Mouse (Mus musculus) left cerebral cortex, adult 8-10 months (tissue): ENCODE measurements around the gene Abhd18. TPM values are rescaled to one million over a fixed set of nuclear protein-coding genes. Genes with fewer than 3 reads are reported as not detected.
A peak's percentile ranks its signal among the peaks of the same experiment; 100 is the strongest.

Experiments used
- DNase-seq, 2 experiments: peaks; one replicate each; pipeline ENCODE4 v3.0.0; 2022; ENCODE audit warnings: low spot score in 2 of 2
- total RNA-seq, 4 experiments: library from RNA; stranded (reverse); gene quantifications; 2 replicates each; pipeline ENCODE4 v1.2.4; 2022

Gene Abhd18
- total RNA-seq, 4 experiments from 2014 or later = 12.4 to 15.1 (median 13.3) TPM

GRCm38 (mm10) chr3:40949903-40950600 is 103.3 kb downstream of the Abhd18 start:
- DNase-seq = peak in 1 of 2 experiments; percentile 32

DNA sequence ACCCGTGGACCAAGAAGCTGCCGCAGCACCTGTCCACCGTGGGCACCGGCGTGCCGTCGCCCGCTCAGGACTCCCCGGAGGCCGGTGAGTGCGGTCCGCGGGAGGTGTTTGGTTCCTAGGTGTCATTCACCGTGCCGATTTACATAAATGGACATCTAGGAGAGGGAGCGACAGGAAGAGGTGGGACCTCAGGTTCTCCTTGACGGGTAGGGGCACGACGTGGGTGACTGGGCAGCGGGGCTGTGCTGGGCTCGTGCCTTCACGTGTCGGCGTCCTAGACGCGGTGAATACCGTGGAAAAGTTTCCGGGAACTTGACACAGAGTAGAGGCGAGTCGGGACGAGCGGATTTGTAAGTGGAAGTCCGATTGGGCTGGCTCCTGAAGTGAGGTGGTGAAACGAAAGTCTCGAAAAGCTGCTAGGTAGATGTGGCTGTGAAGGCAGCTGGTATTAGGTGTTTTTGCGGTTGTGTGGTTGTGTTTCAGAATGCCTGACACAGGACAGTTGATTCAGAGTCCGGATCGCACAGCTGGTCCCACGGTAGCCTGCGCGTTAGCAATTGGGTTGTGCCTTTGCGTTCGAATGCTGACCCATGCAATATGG is 103.9 kb downstream of the Abhd18 start:
- peak; percentile 19 to 28 for DNase-seq

DNA sequence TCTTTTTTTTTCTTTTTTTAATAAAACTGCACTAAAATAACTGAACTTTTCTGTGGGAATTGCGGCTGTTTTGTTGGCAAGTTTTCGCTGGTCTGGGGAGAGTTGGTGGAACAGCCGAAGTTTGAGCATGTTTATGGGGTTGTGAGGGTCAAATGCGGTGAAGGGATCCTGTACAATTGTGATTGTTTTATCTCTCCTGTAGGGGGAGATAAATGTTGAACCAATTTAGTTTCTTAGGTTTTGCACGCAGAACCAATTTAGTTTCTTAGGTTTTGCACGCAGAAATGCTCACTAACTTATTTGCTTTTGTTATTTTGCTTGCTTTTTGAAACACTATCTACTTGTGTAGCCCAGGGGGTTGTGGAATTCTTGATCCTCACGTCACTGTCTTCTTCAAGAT is 104.6 kb downstream of the Abhd18 start:
- DNase-seq = no peak

DNA sequence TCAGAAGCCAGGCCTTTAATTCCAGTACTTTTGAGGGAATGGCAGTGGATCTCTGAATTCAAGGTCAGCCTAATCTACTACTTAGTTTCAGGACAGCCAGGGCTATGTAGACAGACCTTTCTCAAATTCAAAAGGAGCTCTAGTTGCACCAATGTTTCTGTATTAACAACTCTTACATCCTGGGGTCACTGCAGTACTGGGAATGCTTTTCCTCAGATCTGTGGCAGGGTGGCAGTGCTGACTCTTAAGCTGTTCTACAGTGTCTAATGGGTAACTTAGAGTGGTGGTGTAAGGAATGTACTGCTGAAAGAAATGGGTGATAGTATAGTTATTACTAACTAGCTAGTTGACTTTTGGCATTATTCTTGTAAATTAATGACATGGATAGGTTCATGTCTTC is 105.8 kb downstream of the Abhd18 start:
- DNase-seq = no peak

- no peak for DNase-seq
Observed at GRCm38 (mm10) chr3:40954792-40955191, 108.0 kb downstream of the Abhd18 start.

DNA sequence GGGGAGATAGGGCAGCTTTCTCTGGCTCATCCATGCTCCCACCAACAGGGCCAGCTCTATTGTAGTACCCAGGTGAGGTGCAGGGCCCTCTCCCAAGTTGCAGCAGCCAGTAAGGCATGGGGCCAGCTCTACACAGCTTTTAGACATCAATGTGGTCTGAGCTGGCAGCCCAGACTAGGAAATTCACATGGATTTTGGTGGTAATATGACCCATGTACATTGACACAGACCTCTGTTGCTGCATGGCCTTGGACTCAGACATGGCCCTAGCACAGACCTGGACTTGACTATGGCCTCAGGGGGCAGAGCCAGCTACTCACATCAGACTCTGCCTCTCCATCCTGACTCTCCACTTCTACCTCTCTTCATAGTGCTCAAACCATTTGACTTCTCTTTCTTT is 112.1 kb downstream of the Abhd18 start:
- no peak for DNase-seq

DNA sequence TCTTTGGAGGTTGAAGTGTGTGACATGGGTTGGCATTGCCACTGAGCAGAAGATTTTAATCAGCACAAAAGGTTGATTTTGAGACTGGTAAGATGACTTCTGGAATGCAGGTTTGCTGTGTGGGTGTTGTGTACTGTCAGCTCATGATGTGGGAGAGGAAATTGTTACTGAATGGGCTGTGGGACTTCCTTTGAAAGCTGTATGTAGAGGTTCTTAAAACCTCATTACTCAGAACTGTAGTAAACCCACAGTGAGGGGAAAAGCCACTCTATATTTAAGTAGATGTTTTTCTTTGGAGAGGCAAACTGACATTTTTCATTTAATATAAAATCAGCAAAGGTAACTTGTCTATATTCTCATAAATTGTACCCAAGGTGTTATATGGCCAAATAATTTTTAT is 134.0 kb downstream of the Abhd18 start:
- no peak for DNase-seq

- no peak for DNase-seq
Observed at GRCm38 (mm10) chr3:40987539-40987938, 140.8 kb downstream of the Abhd18 start.

Other genes with a start within 250 kb of the Abhd18 start
- gene Slc25a31, start 138.1 kb upstream of the Abhd18 start, total RNA-seq = under 1 TPM in 3 of 4 experiments, not detected in 1; 0.30 to 0.34 (median 0.33) TPM
- 100 to 1,000 TPM; 146 to 158 (median 154) TPM for gene Hspa4l, start 102.5 kb upstream of the Abhd18 start, total RNA-seq
- gene Plk4, start 47.0 kb upstream of the Abhd18 start, total RNA-seq = 1 to 10 TPM; 3.6 to 6.4 (median 5.1) TPM
- 10 to 100 TPM; 15.3 to 19.8 (median 16.7) TPM for gene Mfsd8, start 84 bp upstream of the Abhd18 start, total RNA-seq
- gene 1700034I23Rik, start 55.6 kb downstream of the Abhd18 start, total RNA-seq = under 1 TPM in 2 of 4 experiments, not detected in 2; 0.15 to 0.41 TPM
- 10 to 100 TPM; 19.7 to 23.1 (median 22.4) TPM for gene Larp1b, start 102.9 kb downstream of the Abhd18 start, total RNA-seq
- gene Pgrmc2, start 236.1 kb downstream of the Abhd18 start, total RNA-seq = 10 to 100 TPM; 60.0 to 65.1 (median 61.4) TPM